Mouse (Mus musculus) cerebellum, adult 2 months (tissue): ENCODE measurements around the gene Tspan18.

ENCODE experiments used
- CTCF ChIP-seq: fragments of 200-500 bp; IDR thresholded peaks from 2 replicates; pipeline ENCODE4 v1.5.1; 2011; ENCODE audit warnings: low read depth, mild to moderate bottlenecking, control low read depth, low read length, moderate library complexity, borderline replicate concordance; ENCODE audit not compliant: insufficient read depth
- POLR2A ChIP-seq: fragments of 200-500 bp; IDR thresholded peaks from 2 replicates; pipeline ENCODE4 v1.6.1; 2011; ENCODE audit warnings: low read length, control low read depth, borderline replicate concordance; ENCODE audit not compliant: insufficient read depth

GRCm38 (mm10) chr2:93214192-93214591 is 120.1 kb downstream of the Tspan18 start:
- TF ChIP-seq CTCF: no peak
- TF ChIP-seq POLR2A: no peak
